Mouse (Mus musculus) stomach, postnatal 0 days (tissue): Measurements from ENCODE around the gene Akain1.

ENCODE experiments used
- CTCF ChIP-seq: IDR thresholded peaks from 2 replicates; pipeline ENCODE4 v1.5.1; 2016; ENCODE audit warnings: antibody characterized with exemption, low read depth, mild to moderate bottlenecking, moderate library complexity
- EP300 ChIP-seq: optimal IDR thresholded peaks from 2 replicates; pipeline ENCODE3; 2016; ENCODE audit warnings: antibody characterized with exemption

GRCm38 (mm10) chr17:69487884-69488283, 48.8 kb downstream of the Akain1 start:
- TF ChIP-seq CTCF (no peak), EP300 (no peak)
